Mouse (Mus musculus) cerebellum, adult (tissue): ENCODE results near the gene Tor4a.

Experiments
- ATAC-seq: cut with Nextera tagmentation; 2 replicates; pipeline ENCODE4 v1.9.2; 2017; ENCODE audit warnings: mild to moderate bottlenecking, moderate library complexity, mixed read lengths; ENCODE audit not compliant: insufficient number of reproducible peaks, low FRiP score, low TSS enrichment

Gene Tor4a

GRCm38 (mm10) chr2:25194006-25194405 is 2.7 kb downstream of the Tor4a start:
- no peak for ATAC-seq

GRCm38 (mm10) chr2:25193330-25193770 is 3.3 kb downstream of the Tor4a start:
- ATAC-seq: peak; percentile 93

DNA sequence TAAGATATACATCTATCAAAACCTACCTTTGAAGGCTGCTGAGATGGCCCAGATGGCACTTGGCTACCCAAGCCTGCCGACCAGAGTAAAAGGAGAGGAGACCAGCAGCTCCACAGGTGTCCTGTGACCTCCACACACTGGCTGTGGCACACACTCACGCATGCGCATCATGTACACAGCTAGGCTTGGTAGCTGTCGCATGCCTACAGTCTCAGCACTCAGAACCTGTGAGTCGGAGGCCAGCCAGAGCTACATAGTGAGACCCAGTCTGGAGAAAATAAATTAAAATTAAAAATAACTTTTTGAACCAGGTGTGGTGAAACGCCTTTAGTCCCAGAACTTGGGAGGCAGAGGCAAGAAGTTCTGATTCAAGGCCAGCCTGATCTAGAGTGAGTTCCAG is 8.8 kb downstream of the Tor4a start:
- no peak for ATAC-seq

DNA sequence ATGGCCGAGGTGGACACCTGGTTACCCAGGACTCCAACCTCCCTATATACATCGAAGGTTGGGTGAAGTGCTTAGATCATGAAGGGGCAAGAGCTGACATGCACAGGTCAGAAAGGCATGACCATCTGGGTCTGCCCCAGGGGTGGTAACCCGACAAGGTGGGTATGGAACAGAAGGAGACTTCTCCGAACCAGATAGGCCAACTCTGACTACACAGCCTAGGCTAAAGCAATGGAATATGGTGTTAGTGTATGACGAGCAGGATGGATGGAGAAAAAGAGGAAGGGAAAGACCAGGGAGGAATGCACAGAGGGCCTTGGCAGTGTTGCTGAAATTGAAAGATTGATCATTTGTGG is 10.1 kb downstream of the Tor4a start:
- ATAC-seq: no peak

- no peak for ATAC-seq
Observed at GRCm38 (mm10) chr2:25185625-25186574, 10.8 kb downstream of the Tor4a start.

- ATAC-seq: no peak
Observed at GRCm38 (mm10) chr2:25184496-25184895, 12.2 kb downstream of the Tor4a start.

DNA sequence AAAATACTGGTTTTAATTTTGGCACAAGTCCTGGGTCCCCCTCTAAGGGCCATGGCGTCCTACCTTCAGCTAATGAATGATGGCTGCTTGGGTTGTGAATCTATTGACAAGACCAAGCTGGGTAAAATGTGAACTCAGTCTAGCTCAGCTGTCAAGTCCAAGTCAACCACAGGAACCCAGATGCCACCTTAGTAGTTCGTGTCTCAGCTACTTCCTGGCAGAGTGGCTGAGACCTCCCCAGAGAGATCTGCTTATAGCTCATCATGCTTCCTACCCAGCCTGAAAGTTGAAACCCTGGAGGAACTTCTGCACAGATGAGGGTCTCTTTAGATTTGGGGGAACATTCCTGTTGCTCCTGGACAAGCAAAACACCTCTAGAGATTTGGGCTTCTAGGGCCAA is 13.3 kb downstream of the Tor4a start:
- no peak for ATAC-seq

GRCm38 (mm10) chr2:25182664-25183063 is 14.0 kb downstream of the Tor4a start:
- ATAC-seq: no peak

- no peak for ATAC-seq
Observed at GRCm38 (mm10) chr2:25181891-25182397, 14.7 kb downstream of the Tor4a start.

- no peak for ATAC-seq
Observed at GRCm38 (mm10) chr2:25180973-25181890, 15.5 kb downstream of the Tor4a start.

GRCm38 (mm10) chr2:25180478-25180903 is 16.2 kb downstream of the Tor4a start, which contains the start of gene Nrarp:
Gene Nrarp (plus strand): TSS chr2:25180758.
- ATAC-seq: peak; percentile 54; the same call in 1 of the 2 replicates

DNA sequence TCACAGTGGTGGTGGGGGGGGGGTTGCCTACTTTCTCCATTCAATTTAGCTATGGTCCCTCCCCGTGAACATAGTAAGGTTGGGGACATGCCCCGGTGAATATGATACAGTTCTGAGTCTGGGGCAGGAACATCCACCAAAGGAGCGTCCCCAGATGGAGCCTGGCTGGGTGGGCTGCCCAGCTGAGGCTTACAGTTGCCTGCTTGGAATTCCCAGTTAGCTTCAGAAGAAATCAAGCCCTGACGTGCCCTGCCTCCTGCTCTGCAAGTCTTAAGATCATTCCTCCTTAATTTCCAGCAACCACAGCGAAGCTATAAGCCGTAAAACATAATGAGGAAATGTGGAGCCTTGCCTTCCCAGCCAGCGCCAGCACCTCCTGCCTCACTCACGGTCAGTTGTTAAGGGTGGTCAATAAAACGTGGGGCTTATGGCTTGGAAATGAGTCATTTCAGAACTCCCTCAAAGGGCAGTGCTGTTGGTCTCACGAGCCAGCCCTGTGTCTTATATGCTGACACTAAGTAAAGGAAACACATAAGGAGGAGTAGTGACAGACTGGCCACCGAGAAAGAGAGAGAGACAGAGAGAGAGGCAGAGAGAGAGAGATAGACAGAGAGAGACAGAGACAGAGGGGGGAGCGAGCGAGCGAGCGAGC is 17.0 kb downstream of the Tor4a start:
- ATAC-seq: no peak

DNA sequence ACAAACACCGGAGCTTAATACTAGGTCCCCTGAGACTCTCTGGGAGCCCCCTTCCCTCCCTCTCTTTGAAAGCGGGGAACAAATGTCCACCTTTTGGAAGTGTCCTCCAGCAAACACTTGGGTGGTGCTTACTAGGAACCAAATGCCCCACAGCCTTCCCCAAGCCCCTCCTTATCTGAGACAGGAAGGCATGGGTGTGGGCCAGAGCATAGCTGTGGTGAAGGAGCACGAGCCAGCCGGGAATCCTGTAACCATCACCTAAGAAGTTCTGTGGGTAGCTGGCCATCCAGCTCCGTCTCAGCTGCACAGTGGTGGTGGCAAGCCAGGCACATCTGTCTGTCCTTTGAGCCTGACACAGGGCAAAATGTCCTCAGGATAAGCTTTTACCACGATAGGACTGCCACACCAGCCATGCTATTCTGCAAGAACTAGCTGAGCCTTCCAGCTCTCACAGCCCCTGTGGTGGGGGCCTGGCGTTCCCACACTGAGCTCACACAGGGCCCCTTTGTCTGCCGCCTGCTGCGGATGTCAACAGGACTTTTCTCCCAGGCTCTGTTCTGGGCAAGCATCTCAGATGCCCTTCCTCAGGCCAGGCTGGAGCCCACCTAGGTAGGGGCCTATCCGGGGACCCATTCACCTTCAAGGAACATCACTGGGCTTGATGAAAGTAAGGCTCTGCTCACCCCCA is 18.3 kb downstream of the Tor4a start:
- no peak for ATAC-seq

DNA sequence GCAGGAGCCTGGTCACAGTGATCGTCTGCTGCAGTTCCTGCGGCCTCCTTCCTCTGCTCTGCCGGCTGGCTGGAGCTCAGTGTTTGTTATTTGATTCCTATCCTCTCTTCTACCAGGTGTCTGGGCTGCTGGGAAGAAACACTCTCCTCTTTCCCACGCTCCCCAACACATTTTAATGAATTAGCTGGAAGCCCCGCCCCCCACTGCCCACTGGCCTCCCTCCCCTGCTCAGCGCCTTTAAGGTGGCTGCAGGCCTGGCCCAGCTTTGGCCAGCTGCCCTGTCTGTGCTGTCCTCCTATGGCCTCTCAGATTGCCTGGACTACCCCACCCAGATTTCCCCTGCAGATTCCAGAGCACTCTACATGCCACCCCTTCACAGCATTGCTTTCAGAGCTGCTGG is 19.0 kb downstream of the Tor4a start:
- no peak for ATAC-seq

DNA sequence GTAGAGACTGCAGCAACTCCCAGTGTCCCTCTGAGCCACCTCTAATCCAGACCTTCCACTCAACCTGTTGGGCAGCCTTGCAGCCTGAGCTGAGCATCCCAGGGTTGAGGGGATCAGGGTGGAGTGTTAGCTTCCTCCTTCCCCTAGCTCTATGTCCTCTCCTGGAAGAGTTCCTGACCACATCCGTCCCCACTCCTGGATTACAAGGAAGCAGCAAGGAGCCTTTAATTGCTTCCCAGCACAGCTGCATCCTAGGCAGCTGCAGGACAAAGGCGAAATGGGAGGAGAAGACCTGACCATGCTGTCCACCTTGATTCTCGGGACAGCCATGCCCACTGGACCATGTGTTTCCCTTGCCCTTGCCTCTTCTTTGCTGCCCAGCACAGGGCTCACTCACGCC is 19.6 kb downstream of the Tor4a start:
- no peak for ATAC-seq

GRCm38 (mm10) chr2:25176573-25176972 is 20.1 kb downstream of the Tor4a start:
- ATAC-seq: no peak

DNA sequence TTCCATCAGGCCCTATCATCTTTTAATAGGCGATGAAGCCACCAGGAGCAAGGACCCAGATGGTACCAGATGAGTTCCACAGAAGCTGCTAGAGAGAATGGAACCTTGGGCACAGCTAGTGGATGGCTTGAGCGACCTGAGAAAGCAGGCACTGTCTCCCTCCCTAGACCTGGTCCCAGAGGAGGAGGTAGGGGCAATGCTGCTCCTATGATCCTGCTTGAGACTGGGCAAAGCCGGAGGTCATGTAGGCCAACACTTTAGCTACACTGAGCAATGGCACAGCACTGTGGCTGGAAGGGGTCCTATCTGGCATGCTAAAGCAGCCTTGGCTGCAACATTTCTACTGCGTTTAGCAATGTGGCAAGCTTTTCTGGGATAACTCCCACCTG is 21.0 kb downstream of the Tor4a start:
- no peak for ATAC-seq

DNA sequence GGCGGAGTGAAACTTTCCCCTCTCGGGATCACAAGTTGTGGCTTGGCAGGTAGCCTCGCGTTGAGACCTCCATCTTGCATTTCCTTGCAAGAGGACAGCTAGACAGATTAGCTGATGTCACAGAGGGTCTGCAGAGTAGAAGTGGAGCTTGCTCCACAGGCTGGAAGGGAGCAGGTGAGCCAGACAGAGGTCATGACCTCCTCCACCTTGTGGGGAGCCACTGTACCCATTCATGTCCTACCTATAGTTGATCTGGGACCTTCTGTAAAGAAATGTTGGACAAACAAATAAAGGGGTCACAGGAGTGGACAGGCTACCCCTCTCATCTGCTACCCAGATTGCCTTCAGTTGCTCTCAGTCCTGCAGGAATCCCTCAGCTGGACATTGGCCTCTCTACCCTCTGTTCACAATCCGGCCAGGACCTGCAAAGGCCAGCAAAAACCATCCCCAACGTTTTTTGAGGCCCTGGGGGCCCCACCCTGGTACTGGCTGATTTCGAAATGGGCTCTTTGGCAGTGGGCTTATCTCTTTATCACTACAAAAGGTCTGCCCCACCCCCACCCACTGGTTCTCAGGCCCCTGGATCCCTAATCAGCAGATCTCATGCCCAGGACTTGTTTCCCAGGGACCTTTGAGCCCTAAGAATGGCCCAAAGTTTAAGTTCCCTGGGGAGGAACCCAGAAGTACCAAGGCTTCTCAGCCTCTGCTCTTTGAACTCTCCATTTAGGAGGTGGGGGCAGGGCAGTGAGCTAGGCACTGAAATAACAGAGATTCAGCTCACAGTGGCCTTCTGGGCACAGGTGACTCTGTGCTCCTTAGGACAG is 21.6 kb downstream of the Tor4a start:
- ATAC-seq: no peak

DNA sequence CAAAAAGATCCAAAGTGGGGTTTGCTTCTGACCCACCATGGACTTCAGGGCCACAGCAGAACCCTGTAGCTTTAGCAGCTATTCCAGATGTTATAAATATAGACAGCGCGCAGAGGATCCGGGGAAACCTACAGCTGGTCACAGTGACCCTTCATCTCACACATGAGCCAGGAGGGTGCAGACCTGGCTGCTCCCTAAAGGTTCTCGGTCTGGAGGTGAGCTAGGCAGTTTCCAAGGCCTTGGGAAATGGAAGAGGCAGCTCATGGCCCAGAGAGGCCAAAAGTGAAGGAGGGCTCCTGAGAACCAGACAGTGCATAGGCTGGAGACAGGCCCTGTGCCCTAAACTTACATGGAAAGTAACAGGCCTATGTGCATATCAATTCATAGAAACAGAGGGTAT is 22.9 kb downstream of the Tor4a start:
- no peak for ATAC-seq
